Mouse (Mus musculus): Measurements from ENCODE around the gene Grk6.
A peak's percentile ranks its signal among the peaks of the same experiment; 100 is the strongest.

Gene Grk6

GRCm38 (mm10) chr13:55464027-55464884, 19.4 kb downstream of the Grk6 start, which contains the start of gene Prr7:
Prr7 (plus strand) TSS chr13:55464267.
- peak; percentile 71 for DNase-seq (ENCODE audit: low read depth, low spot score)

- no peak for DNase-seq (ENCODE audit: low read depth, low spot score)
These were observed 20.3 kb downstream of the Grk6 start for GRCm38 (mm10) chr13:55465184-55465583.

- no peak for DNase-seq (ENCODE audit: low read depth, low spot score)
These were observed 21.1 kb downstream of the Grk6 start for GRCm38 (mm10) chr13:55465830-55466440.

GRCm38 (mm10) chr13:55468851-55469560, 24.1 kb downstream of the Grk6 start:
- DNase-seq (ENCODE audit: low read depth, low spot score): no peak

GRCm38 (mm10) chr13:55470372-55470771, 25.5 kb downstream of the Grk6 start:
- DNase-seq (ENCODE audit: low read depth, low spot score): no peak

GRCm38 (mm10) chr13:55471156-55471818, 26.4 kb downstream of the Grk6 start:
- DNase-seq (ENCODE audit: low read depth, low spot score): peak; percentile 91

- DNase-seq (ENCODE audit: low read depth, low spot score): no peak
These were observed 26.9 kb downstream of the Grk6 start for GRCm38 (mm10) chr13:55471819-55472131.

GRCm38 (mm10) chr13:55472132-55473022, 27.5 kb downstream of the Grk6 start:
- peak; percentile 77 for DNase-seq (ENCODE audit: low read depth, low spot score)

- DNase-seq (ENCODE audit: low read depth, low spot score): peak; percentile 61
These were observed 28.4 kb downstream of the Grk6 start for GRCm38 (mm10) chr13:55473076-55473831.

- no peak for DNase-seq (ENCODE audit: low read depth, low spot score)
These were observed 29.1 kb downstream of the Grk6 start for GRCm38 (mm10) chr13:55473961-55474360.

- DNase-seq (ENCODE audit: low read depth, low spot score): peak; percentile 43
These were observed 29.8 kb downstream of the Grk6 start for GRCm38 (mm10) chr13:55474621-55475069.

- DNase-seq (ENCODE audit: low read depth, low spot score): no peak
These were observed 30.9 kb downstream of the Grk6 start for GRCm38 (mm10) chr13:55475750-55476149.

GRCm38 (mm10) chr13:55476256-55476655, 31.4 kb downstream of the Grk6 start:
- DNase-seq (ENCODE audit: low read depth, low spot score): no peak

- DNase-seq (ENCODE audit: low read depth, low spot score): peak; percentile 51
These were observed 32.6 kb downstream of the Grk6 start for GRCm38 (mm10) chr13:55477492-55477891.

- DNase-seq (ENCODE audit: low read depth, low spot score): peak; percentile 68
These were observed 33.2 kb downstream of the Grk6 start for GRCm38 (mm10) chr13:55478036-55478435.

- DNase-seq (ENCODE audit: low read depth, low spot score): no peak
These were observed 34.1 kb downstream of the Grk6 start for GRCm38 (mm10) chr13:55479008-55479407.

GRCm38 (mm10) chr13:55479929-55480328, 35.1 kb downstream of the Grk6 start:
- DNase-seq (ENCODE audit: low read depth, low spot score): no peak

GRCm38 (mm10) chr13:55482542-55482941, 37.7 kb downstream of the Grk6 start:
- no peak for DNase-seq (ENCODE audit: low read depth, low spot score)

- no peak for DNase-seq (ENCODE audit: low read depth, low spot score)
These were observed 38.2 kb downstream of the Grk6 start for GRCm38 (mm10) chr13:55483071-55483470.

- no peak for DNase-seq (ENCODE audit: low read depth, low spot score)
These were observed 38.7 kb downstream of the Grk6 start for GRCm38 (mm10) chr13:55483593-55483992.

Data from ZHBTc4 (cell line).